Mouse (Mus musculus) CH12F3 (cell line): ENCODE results near the gene Zzef1.
"Not testable (repeated sequence)": the region's sequence is repeated elsewhere in the genome, so short reads cannot be mapped to it uniquely, and the experiment has no call there.

Experiments
- in situ Hi-C: fragments of 300-500 bp; cut with MboI; formaldehyde crosslinking; loops from 2 replicates; pipeline ENCODE4 v1.14.3; 2020; ENCODE audit warnings: low sequenced_read_pairs

Zzef1 gene

GRCm38 (mm10) chr11:72795455-72796295 is at the start of gene Zzef1, which contains the start of gene Cyb5d2:
Gene Zzef1, plus strand, starts transcription at chr11:72796226.
Gene Cyb5d2, minus strand, starts transcription at chr11:72796142.
- in situ Hi-C loops = no loop called here

- in situ Hi-C loops = no loop called here
These were observed 44.1 kb upstream of the Zzef1 start for GRCm38 (mm10) chr11:72751956-72752355.

- in situ Hi-C loops = no loop called here
These were observed 37.7 kb upstream of the Zzef1 start for GRCm38 (mm10) chr11:72758316-72758715.

GRCm38 (mm10) chr11:72759581-72759980 is 36.4 kb upstream of the Zzef1 start:
- in situ Hi-C loops = no loop called here

GRCm38 (mm10) chr11:72760781-72761180 is 35.2 kb upstream of the Zzef1 start:
- in situ Hi-C loops = no loop called here

GRCm38 (mm10) chr11:72764270-72764669 is 31.8 kb upstream of the Zzef1 start:
- in situ Hi-C loops = no loop called here

- in situ Hi-C loops = no loop called here
These were observed 28.3 kb upstream of the Zzef1 start for GRCm38 (mm10) chr11:72767716-72768115.

- in situ Hi-C loops = no loop called here
These were observed 27.0 kb upstream of the Zzef1 start for GRCm38 (mm10) chr11:72769061-72769460.

GRCm38 (mm10) chr11:72770324-72770723 is 25.7 kb upstream of the Zzef1 start:
- in situ Hi-C loops = no loop called here

- in situ Hi-C loops = no loop called here
These were observed 25.2 kb upstream of the Zzef1 start for GRCm38 (mm10) chr11:72770816-72771215.

GRCm38 (mm10) chr11:72771461-72771860 is 24.6 kb upstream of the Zzef1 start:
- in situ Hi-C loops = no loop called here

- in situ Hi-C loops = not testable (repeated sequence)
These were observed 23.4 kb upstream of the Zzef1 start for GRCm38 (mm10) chr11:72772611-72773010.

- in situ Hi-C loops = no loop called here
These were observed 17.1 kb upstream of the Zzef1 start for GRCm38 (mm10) chr11:72778957-72779356.

GRCm38 (mm10) chr11:72782103-72782502 is 13.9 kb upstream of the Zzef1 start:
- in situ Hi-C loops = no loop called here

- in situ Hi-C loops = no loop called here
These were observed 13.5 kb upstream of the Zzef1 start for GRCm38 (mm10) chr11:72782503-72782902.

- in situ Hi-C loops = no loop called here
These were observed 4.0 kb upstream of the Zzef1 start for GRCm38 (mm10) chr11:72792033-72792432.

- in situ Hi-C loops = no loop called here
These were observed 924 bp upstream of the Zzef1 start for GRCm38 (mm10) chr11:72795149-72795454.

- in situ Hi-C loops = no loop called here
These were observed 266 bp downstream of the Zzef1 start for GRCm38 (mm10) chr11:72796296-72796687.

GRCm38 (mm10) chr11:72796773-72797338 is 830 bp downstream of the Zzef1 start:
- in situ Hi-C loops = no loop called here

GRCm38 (mm10) chr11:72798112-72798511 is 2.1 kb downstream of the Zzef1 start:
- in situ Hi-C loops = no loop called here

- in situ Hi-C loops = no loop called here
These were observed 5.2 kb downstream of the Zzef1 start for GRCm38 (mm10) chr11:72801182-72801581.

GRCm38 (mm10) chr11:72803038-72803437 is 7.0 kb downstream of the Zzef1 start:
- in situ Hi-C loops = no loop called here
